Mouse (Mus musculus) intestine, embryonic 14.5 days (tissue): ENCODE results near the gene Grm8. TPM values are rescaled to one million over a fixed set of nuclear protein-coding genes. Genes with fewer than 3 reads are reported as not detected.

Source experiments
- ATAC-seq: fragments of 200-750 bp; cut with Nextera tagmentation; replicated peaks from 2 replicates; pipeline ENCODE4 v1.8.0; 2017; ENCODE audit warnings: low read depth, moderate number of reproducible peaks, moderate TSS enrichment, moderate library complexity; ENCODE audit not compliant: low FRiP score, low TSS enrichment
- DNase-seq: peaks from one replicate; pipeline ENCODE4 v3.0.0-alpha.2; 2018; ENCODE audit warnings: low spot score
- H3K27ac ChIP-seq: fragments of 300-500 bp; sonication (generic); 2 replicates; pipeline ENCODE4 v1.5.1; 2014; ENCODE audit warnings: low read depth, mild to moderate bottlenecking, control low read depth
- H3K27me3 ChIP-seq: fragments of 300-500 bp; sonication (generic); replicated peaks from 2 replicates; pipeline ENCODE4 v1.6.1; 2014; ENCODE audit warnings: low read length, control low read depth; ENCODE audit not compliant: control insufficient read depth, insufficient read depth
- H3K36me3 ChIP-seq: fragments of 300-500 bp; sonication (generic); 2 replicates; pipeline ENCODE4 v1.6.1; 2014; ENCODE audit warnings: low read length, control low read depth; ENCODE audit not compliant: control insufficient read depth, insufficient read depth
- H3K4me1 ChIP-seq: fragments of 300-500 bp; sonication (generic); replicated peaks from 2 replicates; pipeline ENCODE4 v1.6.1; 2014; ENCODE audit warnings: low read length, control low read depth, mixed read lengths; ENCODE audit not compliant: control insufficient read depth, insufficient read depth
- H3K4me2 ChIP-seq: fragments of 300-500 bp; sonication (generic); 2 replicates; pipeline ENCODE4 v1.6.1; 2014; ENCODE audit warnings: low read length
- H3K4me3 ChIP-seq: fragments of 300-500 bp; sonication (generic); 2 replicates; pipeline ENCODE4 v1.5.1; 2014; ENCODE audit warnings: low read depth, low read length, control low read depth, mixed read lengths
- H3K9ac ChIP-seq: fragments of 300-500 bp; sonication (generic); 2 replicates; pipeline ENCODE4 v1.6.1; 2014; ENCODE audit warnings: mild to moderate bottlenecking, low read length
- H3K9me3 ChIP-seq: fragments of 300-500 bp; sonication (generic); 2 replicates; pipeline ENCODE4 v1.6.1; 2016; ENCODE audit warnings: low read length, control low read depth; ENCODE audit not compliant: control insufficient read depth
- WGBS: fragments of 180-500 bp; shearing (Covaris S2); extraction: QIAGEN DNeasy Blood & Tissue Kit; methylation state at CpG from one replicate; pipeline ENCODE4 v1.1.7; 2014; 5-methylcytosine and 5-hydroxymethylcytosine counted together
- polyA plus RNA-seq: library from polyadenylated mRNA; unstranded; fragments of >200 nt; fragmentation: Nextera tagmentation; extraction: Ambion mirVana; gene quantifications from 2 replicates; pipeline ENCODE4 v1.2.1, GENCODE M21; 2014

The Grm8 gene
- polyA plus RNA-seq, 1 experiment from 2014 or later, result 4.8 TPM

DNA sequence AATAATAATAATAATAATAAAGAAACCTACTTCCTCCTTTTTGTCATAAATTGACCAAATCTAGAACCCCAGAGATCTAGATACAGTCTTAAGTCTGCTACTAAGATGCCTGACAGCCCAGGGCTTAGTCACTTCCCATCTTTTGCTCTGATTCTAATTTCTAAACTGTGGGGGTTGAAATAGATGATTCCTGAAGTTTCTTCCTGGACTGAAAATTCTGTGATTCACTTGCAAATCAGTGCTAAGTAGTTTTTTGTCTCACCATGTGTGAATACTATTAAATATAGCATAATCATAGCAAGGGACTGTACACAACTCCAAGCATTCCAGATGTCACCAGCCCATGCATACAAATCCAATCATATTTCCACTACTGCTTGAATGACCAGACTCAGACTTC is 44.0 kb downstream of the Grm8 start:
- Histone ChIP-seq H3K4me1 (no peaks in the 10 kb centered on the region), H3K4me2 (no peak overlapping the region), H3K27me3 (no peaks in the 10 kb centered on the region), H3K27ac (no peak overlapping the region), H3K36me3 (no peaks in the 10 kb centered on the region), H3K4me3 (no peak overlapping the region), H3K9me3 (no peaks in the 10 kb centered on the region), H3K9ac (no peak overlapping the region)
- ATAC-seq (no peak), DNase-seq (no peak)

DNA sequence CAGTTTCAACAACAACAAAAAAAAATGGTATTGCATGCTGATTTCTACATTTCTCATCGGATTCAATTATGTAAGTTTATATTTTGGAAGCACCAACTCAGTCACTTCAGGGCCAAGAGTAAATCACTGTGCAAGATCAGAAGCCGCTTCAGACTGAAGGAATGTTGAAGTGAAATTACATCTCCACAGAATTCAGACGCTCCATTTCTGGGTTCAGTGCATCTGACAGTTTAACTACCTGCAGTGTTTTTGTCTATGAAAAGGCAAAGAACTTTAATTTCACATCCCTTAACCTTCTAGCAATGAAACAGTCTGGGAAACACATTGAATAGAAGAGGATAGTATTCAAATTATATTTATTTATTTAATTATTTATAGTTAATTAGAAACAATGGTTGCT is 59.4 kb downstream of the Grm8 start:
- WGBS, result 62% methylated on average over 3 of the region's 3 CpGs
- Histone ChIP-seq H3K4me2 (no peak overlapping the region), H3K4me1 (no peaks in the 10 kb centered on the region), H3K36me3 (no peaks in the 10 kb centered on the region), H3K27ac (no peak overlapping the region), H3K27me3 (no peaks in the 10 kb centered on the region), H3K9ac (no peak overlapping the region), H3K4me3 (no peak overlapping the region), H3K9me3 (no peaks in the 10 kb centered on the region)
- ATAC-seq (no peak), DNase-seq (no peak)

DNA sequence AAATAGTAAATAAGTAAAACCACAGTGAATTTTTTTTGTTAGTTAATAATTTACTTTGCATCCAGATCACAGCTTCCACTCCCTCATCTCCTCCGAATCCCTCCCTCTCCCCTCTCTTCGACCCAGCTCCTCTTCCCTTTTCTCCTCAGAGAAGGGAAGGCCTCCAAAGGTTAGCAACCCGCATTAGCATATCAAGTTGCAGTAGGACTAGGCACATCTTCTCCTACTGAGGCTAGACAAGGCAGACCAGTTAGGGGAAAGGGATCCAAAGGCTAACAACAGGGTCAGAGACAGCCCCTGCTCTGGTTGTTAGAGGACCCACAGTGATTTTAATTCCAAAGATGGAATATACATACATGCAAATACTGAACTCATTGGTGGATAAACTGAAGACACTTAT is 60.5 kb downstream of the Grm8 start:
- Histone ChIP-seq H3K27me3 (no peaks in the 10 kb centered on the region), H3K4me3 (no peak overlapping the region), H3K4me2 (no peak overlapping the region), H3K9me3 (no peaks in the 10 kb centered on the region), H3K4me1 (no peaks in the 10 kb centered on the region), H3K27ac (no peak overlapping the region), H3K9ac (no peak overlapping the region), H3K36me3 (no peaks in the 10 kb centered on the region)
- 61% methylated on average over 3 of the region's 3 CpGs for WGBS
- DNase-seq, result no peak
- ATAC-seq, result no peak

DNA sequence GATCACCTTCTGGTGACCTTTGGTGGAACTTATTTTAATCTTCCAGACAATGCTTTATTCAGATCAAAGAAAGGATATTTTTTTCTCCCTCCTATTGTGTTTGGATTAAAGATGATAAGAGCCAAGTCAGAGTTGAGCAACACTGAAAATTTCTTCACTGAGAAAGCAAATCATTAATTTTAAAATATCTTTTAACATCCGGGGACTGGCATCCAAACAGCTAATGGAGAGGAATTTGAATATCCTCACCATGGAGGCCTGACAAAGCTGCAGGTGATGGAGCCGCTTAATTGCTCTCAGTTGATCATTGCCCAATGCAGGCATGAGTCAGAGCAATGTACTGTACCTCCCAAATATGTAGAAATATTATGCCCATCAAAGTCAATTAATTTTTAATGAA is 83.0 kb downstream of the Grm8 start:
- Histone ChIP-seq H3K27me3 (no peaks in the 10 kb centered on the region), H3K27ac (no peak overlapping the region), H3K9me3 (no peaks in the 10 kb centered on the region), H3K9ac (no peak overlapping the region), H3K4me3 (no peak overlapping the region), H3K4me2 (no peak overlapping the region), H3K36me3 (no peaks in the 10 kb centered on the region), H3K4me1 (no peaks in the 10 kb centered on the region)
- WGBS, result 81% methylated on average over 2 of the region's 2 CpGs
- DNase-seq (no peak), ATAC-seq (no peak)

DNA sequence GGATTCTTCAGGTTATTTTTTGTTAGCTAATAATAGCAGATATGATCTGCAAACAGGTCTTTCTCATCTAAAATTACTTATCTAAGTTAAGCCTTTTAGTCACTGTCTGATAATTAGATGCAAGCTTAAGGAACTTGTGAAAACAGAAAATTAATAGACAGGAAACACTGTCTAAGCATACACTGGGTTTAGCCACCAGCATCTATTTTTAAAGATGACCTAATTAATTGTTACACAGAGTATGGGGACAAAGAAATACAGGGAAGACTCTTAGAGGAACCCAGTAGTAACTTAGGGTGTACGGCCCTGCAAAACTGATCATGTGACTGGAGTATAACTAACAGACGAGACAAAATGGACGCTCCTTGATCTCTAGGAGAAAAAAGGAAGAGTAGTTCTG is 92.6 kb downstream of the Grm8 start:
- Histone ChIP-seq H3K27me3 (no peaks in the 10 kb centered on the region), H3K4me2 (no peak overlapping the region), H3K9me3 (no peaks in the 10 kb centered on the region), H3K27ac (no peak overlapping the region), H3K4me1 (no peaks in the 10 kb centered on the region), H3K9ac (no peak overlapping the region), H3K36me3 (no peaks in the 10 kb centered on the region), H3K4me3 (no peak overlapping the region)
- DNase-seq (no peak), ATAC-seq (no peak)
- WGBS, result 85% methylated on average over 3 of the region's 3 CpGs

DNA sequence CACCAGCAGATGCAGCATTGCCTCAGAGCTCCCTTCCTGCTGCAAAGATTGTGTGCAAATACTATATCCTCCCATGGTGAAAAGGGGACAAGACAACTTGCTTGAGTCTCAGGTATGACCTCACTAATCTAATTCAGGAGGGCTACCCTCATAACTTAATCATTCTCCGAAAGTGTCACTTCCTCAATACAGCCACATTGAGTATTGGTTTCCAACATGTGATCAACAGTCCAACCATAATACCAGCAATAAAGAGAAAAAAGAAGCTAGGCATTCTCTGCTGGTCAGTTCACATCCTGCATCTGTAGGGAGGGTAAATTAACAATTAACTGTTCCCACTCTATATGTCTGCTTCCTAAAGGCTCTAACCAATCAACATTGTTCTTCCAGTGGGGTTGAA is 94.2 kb downstream of the Grm8 start:
- Histone ChIP-seq H3K4me2 (no peak overlapping the region), H3K4me1 (no peaks in the 10 kb centered on the region), H3K27ac (no peak overlapping the region), H3K36me3 (no peaks in the 10 kb centered on the region), H3K9me3 (no peaks in the 10 kb centered on the region), H3K27me3 (no peaks in the 10 kb centered on the region), H3K9ac (no peak overlapping the region), H3K4me3 (no peak overlapping the region)
- DNase-seq, result no peak
- WGBS, result 96% methylated on average over 1 of the region's 1 CpGs
- ATAC-seq, result no peak

DNA sequence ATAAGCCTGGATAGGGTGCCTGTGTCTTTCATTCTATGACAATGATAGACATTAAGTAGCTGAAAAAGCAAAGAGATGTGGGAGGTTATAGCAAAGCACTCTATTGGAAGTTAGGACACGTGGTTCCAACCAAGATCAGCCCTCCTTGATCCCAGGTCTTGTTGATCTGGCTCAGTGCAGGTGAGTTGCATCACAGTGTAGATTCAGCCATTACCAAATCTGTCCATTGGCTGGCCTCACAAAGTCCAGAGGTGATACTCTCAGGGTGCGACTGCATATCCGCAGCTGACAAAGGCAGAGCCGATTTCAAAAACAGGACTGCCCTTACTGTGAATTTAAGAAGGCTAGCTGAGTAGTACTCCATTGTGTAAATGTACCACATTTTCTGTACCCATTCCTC is 103.0 kb downstream of the Grm8 start:
- no peak overlapping the region for H3K4me3 ChIP-seq
- H3K27me3 ChIP-seq, result no peaks in the 10 kb centered on the region
- H3K4me1 ChIP-seq, result no peaks in the 10 kb centered on the region
- H3K4me2 ChIP-seq, result no peak overlapping the region
- no peak for ATAC-seq
- DNase-seq, result no peak
- WGBS, result 89% methylated on average over 4 of the region's 4 CpGs
- H3K36me3 ChIP-seq, result no peaks in the 10 kb centered on the region
- no peak overlapping the region for H3K27ac ChIP-seq
- no peaks in the 10 kb centered on the region for H3K9me3 ChIP-seq
- H3K9ac ChIP-seq, result no peak overlapping the region

DNA sequence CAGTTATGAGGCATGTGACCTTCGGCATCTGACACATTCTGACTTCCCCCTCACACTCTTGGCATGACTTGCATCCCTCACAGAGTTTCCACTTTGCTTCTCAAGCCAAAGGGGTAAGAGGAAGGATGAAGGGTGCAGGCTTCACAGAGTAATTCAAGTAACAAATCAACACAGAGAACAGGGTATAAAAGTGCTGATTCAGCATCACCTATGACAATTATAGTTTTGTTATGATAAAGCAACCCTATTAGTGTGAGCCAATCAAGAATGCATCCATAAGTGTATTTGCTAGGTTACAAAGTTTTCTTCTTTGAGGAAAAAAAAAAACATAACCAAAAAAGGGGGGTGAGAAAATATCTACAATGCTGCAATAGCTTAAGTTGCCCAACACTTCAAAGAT is 117.3 kb downstream of the Grm8 start:
- Histone ChIP-seq H3K4me1 (no peaks in the 10 kb centered on the region), H3K9me3 (no peaks in the 10 kb centered on the region), H3K36me3 (no peaks in the 10 kb centered on the region), H3K27me3 (no peaks in the 10 kb centered on the region), H3K27ac (no peak overlapping the region), H3K4me3 (no peak overlapping the region), H3K4me2 (no peak overlapping the region), H3K9ac (no peak overlapping the region)
- ATAC-seq, result no peak
- 86% methylated on average over 1 of the region's 1 CpGs for WGBS
- DNase-seq, result no peak

DNA sequence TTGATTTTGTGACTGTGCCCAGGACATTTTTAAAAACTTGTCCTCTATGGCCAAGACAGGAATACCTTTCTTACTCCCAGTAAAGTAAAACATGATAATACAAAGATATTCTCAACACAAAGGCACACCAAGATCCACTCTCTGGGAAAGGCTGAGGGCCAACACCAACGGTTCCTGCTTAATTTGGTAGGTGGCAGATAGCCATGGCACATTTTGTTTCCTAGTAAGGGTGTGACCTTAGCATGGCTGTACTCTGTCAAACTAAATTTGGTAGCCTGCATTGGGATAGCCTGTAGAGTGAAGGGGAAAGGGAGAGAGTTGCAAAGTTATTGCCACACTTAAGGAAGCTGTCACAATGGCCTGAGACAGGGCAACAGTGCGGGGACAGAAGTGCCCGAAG is 128.0 kb downstream of the Grm8 start:
- 82% methylated on average over 3 of the region's 3 CpGs for WGBS
- DNase-seq, result no peak

More for the DNA sequence above, 128.0 kb downstream of the Grm8 start:
- Histone ChIP-seq H3K9ac (no peak overlapping the region), H3K27ac (no peak overlapping the region), H3K27me3 (no peaks in the 10 kb centered on the region), H3K4me1 (no peaks in the 10 kb centered on the region), H3K36me3 (no peaks in the 10 kb centered on the region), H3K4me2 (no peak overlapping the region), H3K4me3 (no peak overlapping the region), H3K9me3 (no peaks in the 10 kb centered on the region)
- no peak for ATAC-seq
